Comparison of ENCODE assay signal across 30 mouse cellular contexts in genomic region chr7:28492310-28492709, GRCm38 (mm10). TPM values are rescaled to one million over a fixed set of nuclear protein-coding genes. Genes with fewer than 3 reads are reported as not detected.
"Had no signal": no experiment of that assay in that cellular context is flagged by ENCODE, and none has a peak within 500 bp of the region (broad histone marks: within the 10 kb centered on the region; RNA-seq: fewer than 3 reads in every experiment).

No protein-coding gene starts in this region.

- H3K9ac ChIP-seq: liver, embryonic 13.5 days; lung, embryonic 14.5 days; midbrain, embryonic 12.5 days; midbrain, embryonic 15.5 days; neural tube, embryonic 12.5 days; neural tube, embryonic 15.5 days had no signal

- DNase-seq: kidney, adult 9 months; kidney, postnatal 25 days; layer of hippocampus, postnatal 36 days; liver, embryonic 13.5 days; lung, embryonic 14.5 days; right cerebral cortex, adult 18-20 months; thymus, adult 2 months; thymus, postnatal 14 days; thymus, postnatal 4 days had no signal

- H3K4me2 ChIP-seq: liver, embryonic 13.5 days; lung, embryonic 14.5 days; midbrain, embryonic 12.5 days; midbrain, embryonic 15.5 days; neural tube, embryonic 12.5 days; neural tube, embryonic 15.5 days had no signal

- H3K27ac ChIP-seq: left cerebral cortex, adult 2 months; liver, embryonic 13.5 days; macrophage; midbrain, embryonic 12.5 days; midbrain, embryonic 15.5 days; neural tube, embryonic 12.5 days; neural tube, embryonic 15.5 days had no signal

- H3K36me3 ChIP-seq: liver, embryonic 13.5 days; midbrain, embryonic 12.5 days; midbrain, embryonic 15.5 days; neural tube, embryonic 12.5 days; neural tube, embryonic 15.5 days had no signal

- H3K9me3 ChIP-seq: liver, embryonic 13.5 days; midbrain, embryonic 12.5 days; midbrain, embryonic 15.5 days; neural tube, embryonic 12.5 days; neural tube, embryonic 15.5 days had no signal

- H3K4me3 ChIP-seq: left cerebral cortex, adult 2 months; liver, embryonic 13.5 days; midbrain, embryonic 12.5 days; midbrain, embryonic 15.5 days; neural tube, embryonic 12.5 days; neural tube, embryonic 15.5 days had no signal

- ATAC-seq: intestine, postnatal 0 days; lung, postnatal 0 days; midbrain, embryonic 15.5 days had no signal

RNA-seq across cellular contexts. Expression of gene Ifnl2, which starts 17.9 kb away (rescaled TPM):
- total RNA-seq: layer of hippocampus, adult 8-10 months; layer of hippocampus, postnatal 10 days; layer of hippocampus, postnatal 36 days; left cerebral cortex, adult 2 months; left cerebral cortex, postnatal 10 days; left cerebral cortex, postnatal 36 days; liver, adult 2 months; megakaryocyte, adult 5-6 weeks had no signal
- polyA plus RNA-seq: intestine, postnatal 0 days; kidney, embryonic 16.5 days; limb, embryonic 11.5 days; limb, embryonic 14.5 days; liver, adult 2 months; liver, embryonic 13.5 days; liver, embryonic 16.5 days; lung, embryonic 14.5 days; lung, postnatal 0 days; macrophage; midbrain, embryonic 12.5 days; midbrain, embryonic 15.5 days; neural tube, embryonic 12.5 days; neural tube, embryonic 15.5 days; small intestine, adult 2 months; spleen, adult 2 months; stomach, embryonic 16.5 days had no signal

RNA-seq across cellular contexts. Expression of gene Ifnl3, which starts 30.3 kb away (rescaled TPM):
- total RNA-seq: layer of hippocampus, adult 8-10 months; layer of hippocampus, postnatal 10 days; layer of hippocampus, postnatal 36 days; left cerebral cortex, adult 2 months; left cerebral cortex, postnatal 10 days; left cerebral cortex, postnatal 36 days; liver, adult 2 months; megakaryocyte, adult 5-6 weeks had no signal
- polyA plus RNA-seq: intestine, postnatal 0 days; kidney, embryonic 16.5 days; limb, embryonic 11.5 days; limb, embryonic 14.5 days; liver, adult 2 months; liver, embryonic 13.5 days; liver, embryonic 16.5 days; lung, embryonic 14.5 days; lung, postnatal 0 days; macrophage; midbrain, embryonic 12.5 days; midbrain, embryonic 15.5 days; neural tube, embryonic 12.5 days; neural tube, embryonic 15.5 days; small intestine, adult 2 months; spleen, adult 2 months; stomach, embryonic 16.5 days had no signal

RNA-seq across cellular contexts. Expression of gene Sycn, which starts 48.4 kb away (rescaled TPM):
- total RNA-seq: layer of hippocampus, adult 8-10 months; layer of hippocampus, postnatal 10 days; layer of hippocampus, postnatal 36 days; left cerebral cortex, adult 2 months; left cerebral cortex, postnatal 10 days; left cerebral cortex, postnatal 36 days; megakaryocyte, adult 5-6 weeks had no signal
- polyA plus RNA-seq: kidney, embryonic 16.5 days; limb, embryonic 11.5 days; liver, embryonic 13.5 days; lung, embryonic 14.5 days; lung, postnatal 0 days; macrophage; midbrain, embryonic 12.5 days; midbrain, embryonic 15.5 days; neural tube, embryonic 12.5 days; neural tube, embryonic 15.5 days had no signal

RNA-seq across cellular contexts. Expression of gene Nccrp1, which starts 54.7 kb away (rescaled TPM):
- total RNA-seq: liver, adult 2 months had no signal
- polyA plus RNA-seq: intestine, postnatal 0 days; kidney, embryonic 16.5 days; limb, embryonic 11.5 days; limb, embryonic 14.5 days; liver, embryonic 13.5 days; liver, embryonic 16.5 days; lung, embryonic 14.5 days; lung, postnatal 0 days; macrophage; midbrain, embryonic 12.5 days; neural tube, embryonic 12.5 days had no signal
